Mouse (Mus musculus): ENCODE data around the gene Olfr1411. TPM values are rescaled to one million over a fixed set of nuclear protein-coding genes. Genes with fewer than 3 reads are reported as not detected.

Olfr1411 gene
- not detected for total RNA-seq (2021)
- long read RNA-seq, experiment 1, result 0 reads
- long read RNA-seq, experiment 2, result 0 reads

- intact Hi-C loops (cut with DNase I; ENCODE audit: low total_unique reads), result no loop called here
- DNase-seq, result no peak
These were observed at the start of gene Olfr1411 for GRCm38 (mm10) chr1:92594111-92594510. Olfr1411 (plus strand) TSS chr1:92594411.

GRCm38 (mm10) chr1:92545929-92546328 is 48.3 kb upstream of the Olfr1411 start:
- intact Hi-C loops (cut with DNase I; ENCODE audit: low total_unique reads), result no loop called here
- no peak for DNase-seq

- intact Hi-C loops (cut with DNase I; ENCODE audit: low total_unique reads), result no loop called here
- no peak for DNase-seq
These were observed 23.2 kb upstream of the Olfr1411 start, which contains the start of gene Olfr1413 for GRCm38 (mm10) chr1:92571022-92571421. Olfr1413 (plus strand) TSS chr1:92571322.

GRCm38 (mm10) chr1:92585479-92585878 is 8.7 kb upstream of the Olfr1411 start, which contains the start of gene Olfr1412:
Olfr1412 (plus strand) TSS chr1:92585779.
- DNase-seq, result no peak
- intact Hi-C loops (cut with DNase I; ENCODE audit: low total_unique reads), result no loop called here

GRCm38 (mm10) chr1:92596019-92596418 is 1.8 kb downstream of the Olfr1411 start:
- intact Hi-C loops (cut with DNase I; ENCODE audit: low total_unique reads), result no loop called here
- no peak for DNase-seq

GRCm38 (mm10) chr1:92605482-92605881 is 11.3 kb downstream of the Olfr1411 start, which contains the start of gene Olfr1410:
Olfr1410 (plus strand) TSS chr1:92605782.
- intact Hi-C loops (cut with DNase I; ENCODE audit: low total_unique reads), result loop anchor here (5.0 kb wide), 1 partner anchor 83 kb away; no protein-coding TSS in a partner anchor

GRCm38 (mm10) chr1:92607711-92608110 is 13.5 kb downstream of the Olfr1411 start:
- DNase-seq, result no peak
- intact Hi-C loops (cut with DNase I; ENCODE audit: low total_unique reads), result loop anchor here (5.0 kb wide), 1 partner anchor 85 kb away; no protein-coding TSS in a partner anchor

More at GRCm38 (mm10) chr1:92605482-92605881, 11.3 kb downstream of the Olfr1411 start, which contains the start of gene Olfr1410:
- no peak for DNase-seq

- intact Hi-C loops (cut with DNase I; ENCODE audit: low total_unique reads), result no loop called here
- DNase-seq, result peak; percentile 20
These were observed 16.8 kb downstream of the Olfr1411 start for GRCm38 (mm10) chr1:92611008-92611407.

- DNase-seq, result no peak
- intact Hi-C loops (cut with DNase I; ENCODE audit: low total_unique reads), result no loop called here
These were observed 19.0 kb downstream of the Olfr1411 start for GRCm38 (mm10) chr1:92613175-92613574.

GRCm38 (mm10) chr1:92614516-92614915 is 20.3 kb downstream of the Olfr1411 start:
- DNase-seq, result no peak
- intact Hi-C loops (cut with DNase I; ENCODE audit: low total_unique reads), result no loop called here

GRCm38 (mm10) chr1:92616046-92616445 is 21.8 kb downstream of the Olfr1411 start:
- intact Hi-C loops (cut with DNase I; ENCODE audit: low total_unique reads), result no loop called here
- no peak for DNase-seq

- intact Hi-C loops (cut with DNase I; ENCODE audit: low total_unique reads), result no loop called here
- no peak for DNase-seq
These were observed 23.3 kb downstream of the Olfr1411 start, which contains the start of gene Olfr12 for GRCm38 (mm10) chr1:92617488-92617887. Olfr12 (plus strand) TSS chr1:92617788.

GRCm38 (mm10) chr1:92618360-92618759 is 24.1 kb downstream of the Olfr1411 start:
- no peak for DNase-seq
- intact Hi-C loops (cut with DNase I; ENCODE audit: low total_unique reads), result no loop called here

- no peak for DNase-seq
- intact Hi-C loops (cut with DNase I; ENCODE audit: low total_unique reads), result no loop called here
These were observed 34.0 kb downstream of the Olfr1411 start for GRCm38 (mm10) chr1:92628227-92628626.

- DNase-seq, result no peak
- intact Hi-C loops (cut with DNase I; ENCODE audit: low total_unique reads), result no loop called here
These were observed 38.0 kb downstream of the Olfr1411 start for GRCm38 (mm10) chr1:92632196-92632595.

GRCm38 (mm10) chr1:92632948-92633347 is 38.7 kb downstream of the Olfr1411 start:
- no peak for DNase-seq
- intact Hi-C loops (cut with DNase I; ENCODE audit: low total_unique reads), result no loop called here

GRCm38 (mm10) chr1:92633726-92634125 is 39.5 kb downstream of the Olfr1411 start:
- intact Hi-C loops (cut with DNase I; ENCODE audit: low total_unique reads), result no loop called here
- no peak for DNase-seq

- intact Hi-C loops (cut with DNase I; ENCODE audit: low total_unique reads), result no loop called here
- DNase-seq, result no peak
These were observed 40.4 kb downstream of the Olfr1411 start for GRCm38 (mm10) chr1:92634569-92634968.

GRCm38 (mm10) chr1:92634976-92635599 is 40.9 kb downstream of the Olfr1411 start:
- intact Hi-C loops (cut with DNase I; ENCODE audit: low total_unique reads), result no loop called here
- no peak for DNase-seq

- no peak for DNase-seq
- intact Hi-C loops (cut with DNase I; ENCODE audit: low total_unique reads), result no loop called here
These were observed 41.8 kb downstream of the Olfr1411 start for GRCm38 (mm10) chr1:92636015-92636414.

- intact Hi-C loops (cut with DNase I; ENCODE audit: low total_unique reads), result no loop called here
These were observed 42.5 kb downstream of the Olfr1411 start for GRCm38 (mm10) chr1:92636676-92637075.

More at GRCm38 (mm10) chr1:92636676-92637075, 42.5 kb downstream of the Olfr1411 start:
- no peak for DNase-seq

Data from gastrocnemius, postnatal 14 days (tissue).